Mouse (Mus musculus) kidney, adult 2 months (tissue): Measurements from ENCODE around the gene Rhobtb3.

Experiments
- CTCF ChIP-seq: fragments of 200-500 bp; conservative IDR thresholded peaks from 2 replicates; pipeline ENCODE4 v1.5.1; 2011; ENCODE audit warnings: low read depth, mild to moderate bottlenecking, control low read depth, low read length, moderate library complexity, mixed read lengths; ENCODE audit not compliant: insufficient read depth, insufficient read length
- POLR2A ChIP-seq: fragments of 200-500 bp; IDR thresholded peaks from one replicate; pipeline ENCODE4 v1.6.1; 2011; ENCODE audit warnings: low read depth, low read length, control low read depth

DNA sequence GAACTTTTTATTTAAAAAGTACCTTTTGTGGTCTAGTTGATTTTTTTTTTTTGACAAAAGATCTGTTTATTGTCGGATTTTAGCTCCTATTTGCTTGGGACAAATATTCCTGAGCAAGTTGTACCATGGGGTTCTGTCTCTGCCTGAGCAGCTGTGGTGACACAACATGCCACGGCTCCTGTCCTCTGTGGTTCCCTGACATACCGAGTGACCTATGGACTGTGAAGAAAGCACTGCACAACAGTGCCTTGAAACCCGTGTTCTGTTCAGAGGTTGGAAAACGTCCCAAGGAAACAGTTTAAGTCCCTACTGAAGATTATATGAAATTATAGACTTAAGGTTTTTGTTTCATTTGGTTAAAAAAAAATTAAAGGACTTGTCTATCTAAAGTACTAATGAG, 36.6 kb downstream of the Rhobtb3 start:
- TF ChIP-seq POLR2A (no peak), CTCF (no peak)
